Mouse (Mus musculus) T-cell, adult 66 days (primary cell): ENCODE data around the gene Il10rb. TPM values are rescaled to one million over a fixed set of nuclear protein-coding genes. Genes with fewer than 3 reads are reported as not detected.

Experiments used
- total RNA-seq, 2 experiments: library from RNA; stranded (reverse); gene quantifications; 3 replicates in 1 of 2; 4 replicates in 1 of 2; pipeline ENCODE4 v1.2.4; 2023

The Il10rb gene
- 10 to 100 TPM; 67.7 to 71.1 TPM for total RNA-seq

DNA sequence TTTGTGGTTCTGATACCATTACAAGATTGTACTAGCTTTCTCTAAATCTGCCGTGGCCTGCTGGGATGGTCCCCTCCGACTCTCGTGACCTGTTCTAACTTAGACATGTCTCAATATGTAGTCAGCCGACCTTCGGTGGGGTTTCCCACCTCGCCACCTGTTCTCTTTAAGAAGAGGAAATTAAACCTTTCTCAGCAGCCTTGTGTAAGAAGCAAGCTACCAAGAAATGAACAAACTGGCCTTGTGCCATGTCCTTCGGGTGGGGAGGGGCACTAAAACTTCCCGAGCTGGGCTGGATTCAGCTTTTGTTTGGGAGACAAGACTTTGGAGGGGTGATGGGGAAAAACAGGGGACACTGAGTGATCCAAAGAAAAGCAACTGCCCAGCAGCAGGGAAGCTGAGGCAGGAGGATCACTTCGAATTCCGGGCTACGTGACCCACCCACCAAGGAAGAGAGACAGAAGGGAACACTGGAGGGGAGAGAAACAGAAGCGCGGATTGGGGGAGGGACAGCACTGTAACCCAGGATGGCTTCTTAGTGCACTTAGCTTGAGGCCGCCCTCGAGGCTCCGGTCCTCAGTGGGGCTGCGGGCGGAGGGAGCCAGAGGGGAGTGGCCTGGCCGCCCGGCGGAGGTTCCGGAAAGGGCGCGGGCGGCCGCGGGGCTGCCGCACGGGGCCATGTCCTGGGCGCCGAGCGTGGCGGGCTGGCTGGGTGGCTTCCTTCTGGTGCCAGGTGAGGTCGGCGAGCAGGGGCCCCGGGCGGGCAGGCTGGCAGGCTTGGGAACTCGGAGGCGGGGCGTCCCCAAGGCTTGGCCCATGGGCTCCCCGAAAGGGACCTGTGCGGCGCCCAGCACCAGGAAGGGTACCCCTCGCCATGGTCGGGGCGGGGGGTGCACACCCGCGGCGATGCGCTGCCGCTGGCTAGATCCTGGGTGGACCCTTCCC, at the start of gene Il10rb:
Gene Il10rb (plus strand): TSS at position 525 of the 945 bp plus-strand sequence.

DNA sequence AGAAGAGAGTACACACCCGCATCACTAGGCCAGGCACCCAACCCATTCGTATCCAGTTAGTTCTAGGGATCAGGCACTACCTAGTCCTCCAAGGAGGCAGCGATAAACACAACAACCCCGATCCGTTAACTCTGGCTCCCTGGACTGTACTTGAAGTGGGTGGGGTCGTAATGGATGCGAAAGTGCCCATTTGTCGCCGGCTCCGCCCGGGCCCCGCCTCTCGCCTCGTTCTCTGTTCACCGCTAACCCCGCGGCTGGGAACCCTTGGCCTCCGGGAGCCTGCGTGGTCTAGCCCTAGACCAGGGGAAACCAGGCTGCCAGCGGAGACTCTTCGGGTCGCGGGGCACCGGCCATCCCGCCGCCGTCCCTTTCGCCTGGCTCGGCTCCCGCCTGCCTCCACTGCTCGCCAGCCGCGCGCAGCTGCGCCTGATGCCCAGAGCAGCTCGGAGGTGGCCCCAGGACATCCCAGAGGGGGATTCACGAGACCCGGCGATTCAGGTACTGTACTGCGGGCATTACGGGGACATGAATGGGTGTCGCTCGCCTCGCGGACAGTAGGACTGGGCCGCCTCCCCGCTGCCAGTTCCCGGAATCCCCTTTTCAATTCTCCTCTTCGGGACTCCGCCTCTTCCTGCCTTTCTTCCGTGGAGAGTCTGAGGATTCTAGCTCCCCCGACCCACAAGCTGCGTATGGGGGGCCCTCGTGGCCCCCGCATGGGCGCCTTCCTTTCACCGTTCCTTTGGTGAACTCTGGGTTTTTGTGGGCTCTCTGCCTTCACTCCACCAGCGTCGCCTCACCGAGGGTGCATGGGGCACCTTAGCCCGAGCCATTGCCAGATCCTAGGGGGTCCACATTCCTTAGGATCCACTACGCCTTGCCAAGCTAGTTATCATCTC, 33.1 kb upstream of the Il10rb start, which contains the start of gene Ifnar2:
Gene Ifnar2 (plus strand): TSS at position 207 of the 896 bp plus-strand sequence.

DNA sequence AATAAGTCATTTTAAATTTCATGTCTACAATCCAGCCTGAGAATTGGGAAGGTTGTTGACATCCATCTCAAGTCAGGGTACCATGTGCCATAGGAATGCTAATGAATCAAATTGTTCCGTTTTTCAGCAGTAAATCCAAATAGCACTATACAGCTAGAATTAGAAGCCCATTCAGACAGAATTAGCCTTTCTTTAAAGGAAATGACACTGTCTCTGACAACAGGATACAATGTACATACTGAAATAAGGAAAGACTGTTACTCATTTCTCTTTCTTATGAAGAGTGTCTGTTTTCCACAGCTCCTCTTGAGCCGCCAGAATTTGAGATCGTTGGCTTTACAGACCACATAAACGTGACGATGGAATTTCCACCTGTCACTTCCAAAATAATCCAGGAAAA, 14.5 kb upstream of the Il10rb start, which contains the start of gene Gm21970:
Gene Gm21970 (plus strand): TSS at position 301 of the 400 bp plus-strand sequence.

Other genes starting within 250 kb of the Il10rb start
- not detected for gene Olig2, start 180.7 kb upstream of the Il10rb start, total RNA-seq
- not detected for gene Olig1, start 136.4 kb upstream of the Il10rb start, total RNA-seq
- gene Ifnar2, start 33.4 kb upstream of the Il10rb start, total RNA-seq, result 10 to 100 TPM; 67.1 to 76.7 TPM
- gene Gm21970, start 14.4 kb upstream of the Il10rb start, total RNA-seq, result not detected
- gene Ifnar1, start 79.1 kb downstream of the Il10rb start, total RNA-seq, result 100 to 1,000 TPM; 133 to 142 TPM
- 10 to 100 TPM; 43.3 to 52.4 TPM for gene Ifngr2, start 140.9 kb downstream of the Il10rb start, total RNA-seq
- 10 to 100 TPM; 17.7 to 19.1 TPM for gene Tmem50b, start 191.6 kb downstream of the Il10rb start, total RNA-seq
- gene Dnajc28, start 212.9 kb downstream of the Il10rb start, total RNA-seq, result 1 to 10 TPM; 1.2 to 1.8 TPM
- 100 to 1,000 TPM; 105 to 118 TPM for gene Gart, start 240.8 kb downstream of the Il10rb start, total RNA-seq
- gene Son, start 241.3 kb downstream of the Il10rb start, total RNA-seq, result 100 to 1,000 TPM; 456 to 470 TPM